Mouse (Mus musculus) skeletal muscle tissue, postnatal 0 days (tissue): Measurements from ENCODE around the gene Pigs. TPM values are rescaled to one million over a fixed set of nuclear protein-coding genes. Genes with fewer than 3 reads are reported as not detected.

ENCODE experiments used
- polyA plus RNA-seq: library from polyadenylated mRNA; unstranded; fragments of >200 nt; fragmentation: Nextera tagmentation; extraction: Ambion mirVana; gene quantifications from 2 replicates; pipeline ENCODE4 v1.2.1, GENCODE M21; 2015

Gene Pigs
- 26.4 and 29.1 TPM in 2 replicates for polyA plus RNA-seq

DNA sequence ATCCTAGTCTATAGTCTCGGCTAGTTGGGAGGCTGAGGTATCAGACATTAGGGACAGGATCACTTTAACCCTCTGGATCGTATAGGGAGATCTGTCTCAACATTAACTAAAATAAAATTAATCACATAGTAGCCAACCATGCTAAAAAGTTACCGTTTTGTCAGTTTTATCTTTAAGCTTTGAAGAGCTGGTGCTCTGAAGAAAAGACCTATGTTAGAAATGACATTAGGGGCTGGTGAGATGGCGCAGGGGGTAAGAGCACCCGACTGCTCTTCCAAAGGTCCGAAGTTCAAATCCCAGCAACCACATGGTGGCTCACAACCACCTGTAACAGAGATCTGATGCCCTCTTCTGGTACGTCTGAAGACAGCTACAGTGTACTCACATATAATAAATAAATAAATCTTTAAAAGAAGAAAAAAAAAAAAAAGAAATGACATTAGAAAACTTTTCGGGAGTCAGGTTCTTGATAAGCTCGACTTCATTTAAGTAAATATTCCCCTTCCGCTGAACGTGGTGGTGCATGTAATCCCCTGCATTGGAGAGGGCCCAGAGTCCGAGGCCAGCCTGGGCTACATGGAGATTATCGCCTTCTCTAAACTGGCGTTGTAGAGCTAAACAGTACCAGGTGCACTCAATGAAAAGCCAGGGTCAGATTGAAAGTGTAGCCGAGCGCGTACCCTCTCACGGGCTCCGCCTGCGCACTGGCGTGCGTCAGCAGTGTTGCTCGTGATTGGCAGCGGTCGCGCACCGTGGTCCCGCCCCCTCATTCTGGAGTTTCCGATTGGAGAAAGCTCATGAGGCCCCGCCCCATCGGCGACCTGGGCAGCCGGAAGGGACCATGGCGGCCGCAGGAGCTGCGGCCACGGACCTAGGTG lies at the start of gene Pigs:
Gene Pigs, plus strand, starts transcription at position 782 of the 878 bp plus-strand sequence.

DNA sequence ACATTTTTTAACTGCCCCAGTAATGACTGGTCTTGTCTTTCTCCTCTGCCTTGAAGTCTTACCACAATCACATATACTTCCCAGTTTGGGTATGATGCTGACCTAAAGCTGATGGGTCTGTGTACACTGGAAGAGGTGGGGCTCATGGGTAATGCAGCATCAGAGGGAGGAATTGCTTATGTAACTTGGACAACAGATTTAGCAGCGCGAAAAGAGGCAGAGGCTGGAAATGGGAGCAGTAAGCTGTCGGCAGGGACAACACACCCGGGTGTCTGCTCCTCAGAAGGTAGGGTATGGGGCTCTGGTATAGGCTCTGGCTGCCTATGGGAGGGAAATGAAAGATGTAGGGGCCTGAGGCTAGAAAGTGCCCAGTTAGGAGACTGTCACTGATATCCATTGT lies 37.6 kb upstream of the Pigs start, which contains the start of gene BC030499:
Gene BC030499, plus strand, starts transcription at position 188 of the 400 bp plus-strand sequence.

DNA sequence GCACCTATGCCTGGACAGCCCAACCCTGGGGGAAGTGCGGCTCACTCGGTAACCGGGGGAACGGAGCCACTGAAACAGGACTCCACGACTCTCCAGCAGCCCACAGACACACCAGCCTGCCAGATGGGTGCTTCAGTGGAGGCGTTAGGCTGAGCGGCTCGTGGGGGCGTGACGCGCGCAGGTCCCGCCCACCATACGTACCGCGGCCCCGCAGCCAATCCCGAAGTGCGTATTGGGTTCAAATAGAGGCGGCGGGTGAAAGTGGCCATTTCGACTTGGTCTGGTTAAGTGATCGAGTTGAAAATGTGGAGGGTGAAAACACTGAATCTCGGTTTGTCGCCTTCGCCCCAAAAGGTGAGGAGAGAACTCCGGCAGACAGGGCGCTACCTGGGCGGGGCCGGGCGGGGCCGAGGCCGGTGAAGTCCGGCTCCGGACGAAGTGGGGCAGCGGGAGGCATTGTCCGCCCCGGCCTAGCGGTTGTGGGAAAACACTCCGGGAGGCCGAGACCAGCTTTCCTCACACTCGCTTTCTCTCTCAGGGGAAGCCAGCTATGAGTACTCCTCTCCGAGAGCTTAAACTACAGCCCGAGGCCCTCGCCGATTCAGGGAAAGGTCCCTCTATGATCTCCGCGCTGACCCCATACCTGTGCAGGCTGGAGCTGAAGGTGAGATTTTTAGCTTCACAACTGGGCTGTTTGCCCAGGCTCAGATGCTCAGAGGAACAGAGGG lies 26.7 kb upstream of the Pigs start, which contains the start of gene Spag5:
Gene Spag5, plus strand, starts transcription at position 173 of the 728 bp plus-strand sequence.

DNA sequence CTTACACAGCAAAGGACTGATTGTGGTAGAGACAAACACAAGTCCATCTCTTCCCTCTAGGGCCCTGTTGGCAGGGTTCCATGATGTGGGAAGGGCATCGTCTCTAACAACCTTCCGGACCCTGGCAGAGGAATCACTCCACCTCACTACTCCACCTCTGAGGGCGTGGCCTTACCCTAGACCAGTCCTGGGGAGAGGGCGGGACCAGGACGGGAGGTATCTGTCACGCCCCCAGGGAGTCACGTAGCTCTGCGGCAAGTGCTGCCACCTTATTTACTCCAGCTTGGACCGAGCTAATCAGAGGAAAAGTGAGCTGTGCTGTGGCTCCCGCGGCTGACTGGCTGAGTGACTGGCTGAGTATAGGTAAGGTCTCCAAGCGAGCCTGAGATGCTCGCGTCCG lies 5.4 kb upstream of the Pigs start, which contains the start of gene Aldoc:
Gene Aldoc, plus strand, starts transcription at position 109 of the 400 bp plus-strand sequence.

DNA sequence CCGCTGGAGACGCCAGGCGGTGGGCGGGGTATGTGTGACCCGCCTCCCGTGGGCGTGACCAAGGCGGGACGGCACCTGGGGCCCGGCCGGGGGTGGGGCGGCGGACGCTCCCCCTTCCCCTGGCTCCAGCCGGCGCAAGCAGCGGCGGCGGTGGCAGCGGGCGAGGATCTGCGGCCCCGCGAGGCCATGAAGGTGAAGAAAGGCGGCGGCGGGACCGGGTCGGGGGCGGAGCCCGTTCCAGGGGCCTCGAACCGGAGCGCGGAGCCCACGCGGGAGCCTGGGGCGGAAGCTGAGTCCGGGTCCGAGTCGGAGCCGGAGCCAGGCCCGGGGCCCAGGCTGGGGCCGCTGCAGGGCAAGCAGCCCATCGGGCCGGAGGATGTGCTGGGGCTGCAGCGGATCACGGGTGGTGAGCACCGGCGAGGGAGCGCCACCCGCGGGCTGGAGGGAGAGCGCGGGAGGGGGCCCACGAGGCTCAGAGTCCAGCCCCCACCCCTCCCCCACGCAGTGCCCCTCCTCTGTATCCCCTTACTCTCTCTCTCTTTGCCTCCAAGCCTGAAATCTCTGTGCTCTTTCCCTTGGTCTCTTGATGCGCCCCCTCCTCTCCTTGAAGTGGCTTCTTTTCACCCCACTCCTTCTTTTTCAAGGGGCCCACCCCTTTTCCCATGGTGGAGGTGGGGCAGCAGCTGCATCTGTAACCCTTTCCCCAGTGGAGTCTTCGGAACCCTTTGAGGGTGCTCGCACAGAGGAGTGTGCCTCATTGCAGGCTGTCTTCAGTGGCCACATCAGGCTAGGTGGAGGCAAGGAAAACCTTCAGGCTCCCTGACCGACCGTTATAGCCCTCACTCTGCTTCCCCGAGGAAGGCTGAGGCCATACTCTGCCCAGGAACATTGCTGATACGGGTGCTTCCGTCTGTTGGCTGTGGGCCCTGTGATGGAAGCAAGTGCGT lies 15.4 kb downstream of the Pigs start, which contains the start of gene Unc119:
Gene Unc119, plus strand, starts transcription at position 102 of the 947 bp plus-strand sequence.

DNA sequence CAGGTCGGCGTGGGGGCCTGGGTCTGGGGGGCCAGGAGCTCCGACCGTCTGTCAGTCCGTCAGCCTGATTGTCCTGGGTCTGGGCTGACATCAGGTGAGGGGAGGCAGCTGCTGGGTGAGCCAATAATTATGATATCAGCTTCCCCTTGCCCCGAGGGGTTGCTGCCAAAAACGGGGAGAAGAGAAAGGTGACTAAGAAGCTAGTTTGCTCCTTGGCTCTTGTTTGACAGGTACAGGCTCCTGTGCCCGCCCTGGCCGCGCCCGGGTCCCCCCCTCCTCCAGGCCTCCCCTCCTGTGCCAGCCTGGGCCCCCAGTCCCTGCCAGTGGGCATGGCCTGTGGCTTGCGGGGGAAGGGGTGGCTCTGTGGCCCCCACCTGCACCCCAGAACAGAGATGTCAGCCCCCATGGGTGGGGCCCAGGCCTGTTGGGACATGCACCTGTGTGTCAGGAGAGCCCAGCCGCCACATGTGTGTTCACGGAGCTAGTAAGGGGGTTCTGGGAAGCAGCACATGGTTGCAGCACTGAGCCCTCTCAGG lies 58.4 kb downstream of the Pigs start, which contains the start of gene Foxn1:
Gene Foxn1, minus strand, starts transcription at position 51 of the 536 bp plus-strand sequence.

Other genes with a start within 250 kb of the Pigs start
- 20.3 and 21.2 TPM in 2 replicates for gene Eral1, start 248.0 kb upstream of the Pigs start, polyA plus RNA-seq
- 5.8 and 6.6 TPM in 2 replicates for gene Fam222b, start 233.8 kb upstream of the Pigs start, polyA plus RNA-seq
- 30.7 and 34.6 TPM in 2 replicates for gene Traf4, start 162.8 kb upstream of the Pigs start, polyA plus RNA-seq
- gene Nek8, start 151.7 kb upstream of the Pigs start, polyA plus RNA-seq, result 6.9 and 7.1 TPM in 2 replicates
- 13.1 and 22.3 TPM in 2 replicates for gene Tlcd1, start 151.7 kb upstream of the Pigs start, polyA plus RNA-seq
- gene Rpl23a, start 144.8 kb upstream of the Pigs start, polyA plus RNA-seq, result 975 and 1,027 TPM in 2 replicates
- 48.1 and 67.0 TPM in 2 replicates for gene Rab34, start 140.0 kb upstream of the Pigs start, polyA plus RNA-seq
- 1.5 and 5.8 TPM in 2 replicates for gene Proca1, start 135.0 kb upstream of the Pigs start, polyA plus RNA-seq
- gene Sdf2, start 82.7 kb upstream of the Pigs start, polyA plus RNA-seq, result 61.6 and 66.7 TPM in 2 replicates
- gene Supt6, start 82.4 kb upstream of the Pigs start, polyA plus RNA-seq, result 11.2 and 12.2 TPM in 2 replicates
- 46.6 and 58.7 TPM in 2 replicates for gene 2610507B11Rik, start 66.7 kb upstream of the Pigs start, polyA plus RNA-seq
- gene BC030499, start 37.6 kb upstream of the Pigs start, polyA plus RNA-seq, result 0.09 TPM in 1 of 2 replicates, not detected in the other
- 6.5 and 6.9 TPM in 2 replicates for gene Spag5, start 26.9 kb upstream of the Pigs start, polyA plus RNA-seq
- gene Aldoc, start 5.4 kb upstream of the Pigs start, polyA plus RNA-seq, result 3.1 and 3.3 TPM in 2 replicates
- 13.8 and 21.2 TPM in 2 replicates for gene Unc119, start 15.1 kb downstream of the Pigs start, polyA plus RNA-seq
- 0.06 TPM in 1 of 2 replicates, not detected in the other for gene Foxn1, start 58.1 kb downstream of the Pigs start, polyA plus RNA-seq
- gene Slc13a2, start 93.8 kb downstream of the Pigs start, polyA plus RNA-seq, result 0.05 and 0.09 TPM in 2 replicates
- 3.1 and 4.9 TPM in 2 replicates for gene Slc46a1, start 137.3 kb downstream of the Pigs start, polyA plus RNA-seq
- gene Sarm1, start 169.3 kb downstream of the Pigs start, polyA plus RNA-seq, result 0.16 and 0.18 TPM in 2 replicates
- 14.2 and 14.8 TPM in 2 replicates for gene Vtn, start 170.7 kb downstream of the Pigs start, polyA plus RNA-seq
- gene Sebox, start 175.0 kb downstream of the Pigs start, polyA plus RNA-seq, result not detected in 2 replicates
- gene Tmem199, start 183.8 kb downstream of the Pigs start, polyA plus RNA-seq, result 20.8 and 21.6 TPM in 2 replicates
- 161 and 164 TPM in 2 replicates for gene Poldip2, start 183.8 kb downstream of the Pigs start, polyA plus RNA-seq
- gene Tnfaip1, start 207.9 kb downstream of the Pigs start, polyA plus RNA-seq, result 34.1 and 39.6 TPM in 2 replicates
- gene Ift20, start 207.9 kb downstream of the Pigs start, polyA plus RNA-seq, result 82.6 and 110 TPM in 2 replicates
- 17.1 and 25.7 TPM in 2 replicates for gene Tmem97, start 222.4 kb downstream of the Pigs start, polyA plus RNA-seq